Mouse (Mus musculus) lung, postnatal 10 days (tissue): ENCODE measurements around the gene Erich2.

Experiments used
- DNase-seq: peaks from one replicate; pipeline ENCODE4 v3.0.0; 2021

Gene Erich2

GRCm38 (mm10) chr2:70562981-70563671, 54.5 kb downstream of the Erich2 start:
- no peak for DNase-seq

GRCm38 (mm10) chr2:70563721-70564645, 55.4 kb downstream of the Erich2 start:
- DNase-seq, result no peak

- no peak for DNase-seq
These were observed 56.2 kb downstream of the Erich2 start for GRCm38 (mm10) chr2:70564646-70565315.

GRCm38 (mm10) chr2:70565651-70566602, 57.3 kb downstream of the Erich2 start:
- DNase-seq, result no peak

GRCm38 (mm10) chr2:70566603-70566981, 58.0 kb downstream of the Erich2 start:
- no peak for DNase-seq

- DNase-seq, result peak; percentile 69
These were observed 58.6 kb downstream of the Erich2 start for GRCm38 (mm10) chr2:70567071-70567681.

- no peak for DNase-seq
These were observed 59.1 kb downstream of the Erich2 start for GRCm38 (mm10) chr2:70567682-70568077.

GRCm38 (mm10) chr2:70568198-70568941, 59.8 kb downstream of the Erich2 start:
- no peak for DNase-seq

- DNase-seq, result peak; percentile 61
These were observed 63.1 kb downstream of the Erich2 start for GRCm38 (mm10) chr2:70571698-70572097.

- no peak for DNase-seq
These were observed 63.6 kb downstream of the Erich2 start for GRCm38 (mm10) chr2:70572251-70572650.

- no peak for DNase-seq
These were observed 65.1 kb downstream of the Erich2 start for GRCm38 (mm10) chr2:70573544-70574210.

- no peak for DNase-seq
These were observed 79.6 kb downstream of the Erich2 start for GRCm38 (mm10) chr2:70588200-70588599.
